Mouse (Mus musculus) hindbrain, embryonic 14.5 days (tissue): ENCODE measurements around the gene Insig1. TPM values are rescaled to one million over a fixed set of nuclear protein-coding genes. Genes with fewer than 3 reads are reported as not detected.

Experiments used
- ATAC-seq: fragments of 200-750 bp; cut with Nextera tagmentation; 2 replicates; pipeline ENCODE4 v1.8.0; 2017; ENCODE audit warnings: moderate number of reproducible peaks, mild to moderate bottlenecking, moderate TSS enrichment, moderate library complexity; ENCODE audit not compliant: low FRiP score
- DNase-seq: peaks from one replicate; pipeline ENCODE4 v3.0.0-alpha.2; 2015; ENCODE audit warnings: low spot score
- H3K27ac ChIP-seq: fragments of 300-500 bp; sonication (generic); 2 replicates; pipeline ENCODE4 v1.5.1; 2014; ENCODE audit warnings: mild to moderate bottlenecking, moderate library complexity
- H3K27me3 ChIP-seq: fragments of 300-500 bp; sonication (generic); 2 replicates; pipeline ENCODE4 v1.6.1; 2014; ENCODE audit warnings: mild to moderate bottlenecking, low read length, mixed read lengths; ENCODE audit not compliant: control insufficient read depth, insufficient read depth
- H3K36me3 ChIP-seq: fragments of 300-500 bp; sonication (generic); replicated peaks from 2 replicates; pipeline ENCODE4 v1.6.1; 2014; ENCODE audit not compliant: control insufficient read depth, insufficient read depth
- H3K4me1 ChIP-seq: fragments of 300-500 bp; sonication (generic); replicated peaks from 2 replicates; pipeline ENCODE4 v1.6.1; 2014; ENCODE audit warnings: antibody characterized with exemption, low read length, mixed read lengths; ENCODE audit not compliant: control insufficient read depth, insufficient read depth
- H3K4me2 ChIP-seq: fragments of 300-500 bp; sonication (generic); replicated peaks from 2 replicates; pipeline ENCODE4 v1.6.1; 2014; ENCODE audit warnings: mild to moderate bottlenecking, moderate library complexity
- H3K4me3 ChIP-seq: fragments of 300-500 bp; sonication (generic); replicated peaks from 2 replicates; pipeline ENCODE4 v1.5.1; 2014; ENCODE audit warnings: mild to moderate bottlenecking, low read length
- H3K9ac ChIP-seq: fragments of 300-500 bp; sonication (generic); 2 replicates; pipeline ENCODE4 v1.6.1; 2014
- H3K9me3 ChIP-seq: fragments of 300-500 bp; sonication (generic); 2 replicates; pipeline ENCODE4 v1.6.1; 2016; ENCODE audit warnings: low read length; ENCODE audit not compliant: control insufficient read depth
- WGBS: fragments of 180-500 bp; shearing (Covaris S2); extraction: QIAGEN DNeasy Blood & Tissue Kit; methylation state at CpG from one replicate; pipeline ENCODE4 v1.1.7; 2014; 5-methylcytosine and 5-hydroxymethylcytosine counted together
- polyA plus RNA-seq: library from polyadenylated mRNA; unstranded; fragments of >200 nt; fragmentation: Nextera tagmentation; extraction: Ambion mirVana; gene quantifications from 2 replicates; pipeline ENCODE4 v1.2.1, GENCODE M21; 2014

The Insig1 gene
- polyA plus RNA-seq, 1 experiment from 2014 or later = 79.0 TPM

DNA sequence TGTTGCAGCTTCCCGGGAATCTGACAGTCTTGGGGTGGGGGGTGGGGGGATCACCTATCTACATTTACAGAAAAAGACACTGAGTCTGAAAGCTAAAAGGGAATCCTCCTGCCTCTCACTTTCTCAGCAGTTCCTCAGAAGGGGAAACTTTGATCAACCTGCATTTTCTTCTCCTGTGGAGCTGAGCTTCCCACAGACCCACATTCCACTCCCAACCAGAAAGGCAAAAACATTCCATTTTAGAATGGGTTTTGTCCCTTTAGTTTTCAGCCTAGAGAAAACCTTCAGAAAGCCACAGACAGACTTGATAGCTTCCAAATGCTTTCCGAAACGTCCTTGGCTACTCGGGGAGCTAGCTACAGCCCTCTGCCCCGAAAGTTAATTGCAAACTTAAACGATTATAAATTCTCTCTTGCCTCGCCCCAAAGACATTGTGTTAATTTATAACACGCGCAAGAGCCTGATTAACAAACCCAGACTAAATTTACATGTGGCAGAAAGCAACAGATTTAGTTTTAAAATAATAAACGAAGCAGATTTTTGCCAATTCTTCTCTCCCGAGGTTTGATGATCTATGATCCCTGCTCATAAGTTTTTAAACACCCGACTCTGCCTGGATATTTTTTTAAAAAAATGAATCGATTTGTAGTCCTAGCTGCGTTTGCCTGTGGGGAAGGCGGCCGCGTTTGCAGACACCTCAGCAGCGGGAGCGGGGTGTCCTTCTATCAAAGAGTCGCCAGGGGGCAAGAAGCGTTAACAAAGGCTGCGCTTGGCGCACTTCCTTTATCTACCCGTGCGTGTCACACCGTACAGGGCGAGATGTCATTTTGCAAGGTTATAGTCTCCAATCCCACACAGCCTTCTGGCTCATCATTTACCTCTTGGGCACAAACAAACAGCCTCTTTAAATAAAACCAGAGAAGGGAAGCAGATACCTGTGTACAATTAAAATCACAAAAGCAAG is 51.6 kb downstream of the Insig1 start:
- Histone ChIP-seq H3K27me3 (peaks cover 95% of the 10 kb centered on the region), H3K36me3 (no peaks in the 10 kb centered on the region), H3K27ac (peak overlapping the region; percentile 73), H3K4me1 (peaks cover 4% of the 10 kb centered on the region; the same call in 1 of the 2 replicates), H3K9ac (peak overlapping the region; percentile 33; the same call in 1 of the 2 replicates), H3K4me3 (peak overlapping the region; percentile 0; the same call in 1 of the 2 replicates), H3K4me2 (peak overlapping the region; percentile 40), H3K9me3 (no peaks in the 10 kb centered on the region)
- 2% methylated on average over 27 of the region's 27 CpGs for WGBS
- DNase-seq (peak; percentile 78), ATAC-seq (peak; percentile 82)

DNA sequence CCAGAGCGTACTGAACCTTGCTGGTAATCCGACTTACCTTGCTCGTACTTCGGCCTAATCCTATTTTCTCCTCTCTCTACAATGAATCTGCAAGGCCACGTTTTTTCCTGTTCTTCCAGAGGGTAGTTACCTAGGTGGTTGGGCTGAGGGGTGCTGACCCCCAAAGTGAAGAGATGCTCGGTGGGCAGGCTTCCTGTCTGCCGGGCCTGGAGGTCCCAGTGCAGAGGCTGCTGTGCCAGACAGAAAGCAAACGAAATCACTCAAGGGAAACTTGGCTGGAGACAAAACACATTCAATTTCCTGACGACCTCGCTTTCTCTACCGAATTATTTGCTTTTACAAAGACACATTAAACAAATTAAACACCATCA is 52.3 kb downstream of the Insig1 start:
- peaks cover 4% of the 10 kb centered on the region; the same call in 1 of the 2 replicates for H3K4me1 ChIP-seq
- H3K4me2 ChIP-seq = peak overlapping the region; percentile 40
- H3K9ac ChIP-seq = peak overlapping the region; percentile 33; the same call in 1 of the 2 replicates
- peak; percentile 47; the same call in 1 of the 2 replicates for ATAC-seq
- peaks cover 95% of the 10 kb centered on the region for H3K27me3 ChIP-seq
- H3K4me3 ChIP-seq = 0 out of 2 replicates have a peak overlapping the region, but pooled peaks have one; percentile 0
- H3K27ac ChIP-seq = peak overlapping the region; percentile 73
- H3K36me3 ChIP-seq = no peaks in the 10 kb centered on the region
- 2% methylated on average over 11 of the region's 11 CpGs for WGBS
- peak; percentile 49 for DNase-seq
- no peaks in the 10 kb centered on the region for H3K9me3 ChIP-seq

DNA sequence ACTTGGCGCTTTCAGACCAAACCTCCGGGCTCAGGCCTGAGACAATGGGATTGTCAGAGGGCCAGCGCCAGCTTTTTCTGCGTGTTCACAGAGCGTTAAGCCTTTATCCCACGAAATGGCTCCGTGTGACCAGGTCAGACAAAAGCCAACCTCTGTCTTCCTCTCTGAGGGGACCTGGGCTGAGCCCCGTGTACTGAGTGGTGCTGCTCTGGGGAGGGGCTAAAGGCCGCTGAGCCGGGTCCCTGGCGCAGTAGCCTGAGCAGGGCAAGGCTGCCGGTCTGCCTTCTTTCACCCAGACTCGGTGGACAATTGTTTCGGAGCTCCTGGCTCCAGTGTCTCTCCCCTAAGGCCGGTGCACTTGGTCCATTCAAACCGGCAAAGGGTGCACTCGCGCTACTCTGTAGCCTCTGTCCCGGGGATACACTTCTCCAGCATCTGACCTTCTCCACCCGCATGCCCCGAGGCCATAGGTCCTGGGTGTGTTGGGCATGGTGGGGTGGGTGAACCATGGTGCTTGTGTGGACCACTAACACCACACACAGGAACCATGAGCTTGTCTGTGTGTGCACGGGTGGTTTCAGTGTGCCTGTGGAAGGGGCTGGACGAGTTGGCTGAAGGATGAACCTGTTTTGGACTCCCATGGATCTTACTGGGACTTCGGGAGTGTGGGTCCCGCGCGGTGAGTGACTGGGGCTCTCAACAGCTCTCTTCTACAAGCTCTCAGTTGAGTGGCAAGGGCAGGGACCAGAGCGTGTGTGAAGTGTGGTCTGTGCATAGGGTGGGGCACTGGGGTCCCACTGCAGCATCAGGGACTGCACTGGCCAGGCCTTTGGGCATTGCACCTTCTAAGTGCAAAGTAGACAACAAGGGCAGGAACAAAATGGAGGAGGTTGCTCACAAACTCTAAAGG is 53.4 kb downstream of the Insig1 start:
- Histone ChIP-seq H3K27me3 (peaks cover 91% of the 10 kb centered on the region), H3K27ac (peak overlapping the region; percentile 73), H3K36me3 (no peaks in the 10 kb centered on the region), H3K4me1 (peaks cover 4% of the 10 kb centered on the region; the same call in 1 of the 2 replicates), H3K4me3 (0 out of 2 replicates have a peak overlapping the region, but pooled peaks have one; percentile 0), H3K9me3 (no peaks in the 10 kb centered on the region), H3K9ac (peak overlapping the region; percentile 20; the same call in 1 of the 2 replicates), H3K4me2 (peak overlapping the region; percentile 40)
- ATAC-seq = peak; percentile 35; the same call in 1 of the 2 replicates
- no peak for DNase-seq
- 3% methylated on average over 28 of the region's 28 CpGs for WGBS

Other genes with a start within 250 kb of the Insig1 start
- gene Htr5a, start 229.2 kb upstream of the Insig1 start, polyA plus RNA-seq = 1.7 and 1.8 TPM in 2 replicates
- 0.07 and 0.98 TPM in 2 replicates for gene En2, start 94.3 kb downstream of the Insig1 start, polyA plus RNA-seq
- gene Cnpy1, start 174.4 kb downstream of the Insig1 start, polyA plus RNA-seq = 2.3 and 30.6 TPM in 2 replicates
- 20.2 and 22.5 TPM in 2 replicates for gene Rbm33, start 245.8 kb downstream of the Insig1 start, polyA plus RNA-seq